Mouse (Mus musculus): Measurements from ENCODE around the gene Olfr110. TPM values are rescaled to one million over a fixed set of nuclear protein-coding genes. Genes with fewer than 3 reads are reported as not detected.
"Not testable (repeated sequence)": the region's sequence is repeated elsewhere in the genome, so short reads cannot be mapped to it uniquely, and the experiment has no call there.

The Olfr110 gene
- polyA plus RNA-seq (2015; fragmentation: Nextera tagmentation; extraction: Ambion mirVana), result not detected in 2 replicates

DNA sequence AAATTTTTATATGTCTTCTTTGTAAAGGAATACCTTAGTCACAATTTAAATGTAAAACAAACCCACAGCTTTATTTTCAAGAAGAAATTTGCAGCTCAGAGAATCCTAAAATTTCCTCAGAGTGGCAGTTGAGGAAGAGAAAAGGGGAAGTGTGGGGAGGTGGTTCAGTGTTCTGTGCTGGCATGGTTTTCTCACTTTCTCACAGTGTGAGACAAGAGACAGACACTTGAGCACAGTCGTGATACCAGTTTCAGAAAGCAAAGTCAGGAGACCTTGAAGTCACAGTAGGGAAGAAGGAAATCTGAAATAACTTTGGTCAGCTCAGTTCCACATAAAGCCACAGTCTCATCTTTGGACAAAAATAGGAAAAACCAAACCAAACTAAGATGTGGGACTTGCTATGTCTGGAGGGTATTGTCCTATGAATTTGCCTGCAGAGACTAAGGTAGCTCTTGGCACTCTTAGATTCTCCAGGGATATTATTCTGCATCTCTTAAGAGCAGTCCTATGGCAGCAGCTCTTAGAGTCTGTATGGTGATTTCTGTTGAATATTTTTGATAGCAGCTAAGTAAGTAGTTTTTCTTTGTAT, at the start of gene Olfr110:
Olfr110 (plus strand) TSS at position 539 of the 589 bp plus-strand sequence.
- Histone ChIP-seq H3K4me1 (ENCODE audit: control insufficient read depth, insufficient read depth, low read depth, low read length) (no peaks in the 10 kb centered on the region), H3K36me3 (ENCODE audit: control insufficient read depth, insufficient read depth, low read length) (no peaks in the 10 kb centered on the region), H3K4me3 (ENCODE audit: low read length) (no peak within 1 kb of the TSS), H3K4me2 (ENCODE audit: low read length) (no peak within 1 kb of the TSS), H3K27me3 (replicated peaks; ENCODE audit: control insufficient read depth, insufficient read depth, low read length) (no peaks in the 10 kb centered on the region), H3K9me3 (ENCODE audit: control insufficient read depth, low read length) (no peaks in the 10 kb centered on the region), H3K27ac (ENCODE audit: low read depth, low read length) (no peak within 1 kb of the TSS), H3K9ac (ENCODE audit: low read depth, low read length) (no peak within 1 kb of the TSS)
- WGBS, result 62% methylated on average over 1 of the region's 1 CpGs
- no peak for ATAC-seq

DNA sequence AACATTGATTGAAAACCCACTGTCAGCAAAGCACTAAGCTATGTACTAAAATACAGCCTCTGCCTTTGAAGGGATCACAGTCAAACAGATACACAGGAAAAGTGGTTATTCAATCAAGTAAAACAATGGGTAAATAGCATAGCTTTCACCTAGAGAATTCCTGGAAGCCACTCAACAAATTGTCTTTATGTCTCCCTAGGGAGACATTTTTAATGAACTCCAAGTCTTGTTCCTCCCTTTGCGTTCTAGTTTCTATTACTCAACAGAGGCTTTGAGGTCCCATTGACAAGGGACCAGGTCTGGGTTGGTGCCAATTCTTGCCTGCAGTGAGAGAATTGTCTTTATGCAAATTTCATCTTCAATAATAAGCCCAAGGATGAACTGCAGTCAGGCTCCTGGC, 47.1 kb upstream of the Olfr110 start, which contains the start of gene Olfr108:
Olfr108 (plus strand) TSS at position 301 of the 400 bp plus-strand sequence.
- H3K9ac ChIP-seq (ENCODE audit: low read depth, low read length), result no peak within 1 kb of the TSS
- 80% methylated on average over 1 of the region's 1 CpGs for WGBS
- H3K4me3 ChIP-seq (ENCODE audit: low read length), result no peak within 1 kb of the TSS
- no peaks in the 10 kb centered on the region for H3K9me3 ChIP-seq (ENCODE audit: control insufficient read depth, low read length)
- no peak within 1 kb of the TSS for H3K4me2 ChIP-seq (ENCODE audit: low read length)
- ATAC-seq, result no peak
- no peaks in the 10 kb centered on the region for H3K4me1 ChIP-seq (ENCODE audit: control insufficient read depth, insufficient read depth, low read depth, low read length)
- H3K27ac ChIP-seq (ENCODE audit: low read depth, low read length), result no peak within 1 kb of the TSS
- no peaks in the 10 kb centered on the region for H3K36me3 ChIP-seq (ENCODE audit: control insufficient read depth, insufficient read depth, low read length)
- H3K27me3 ChIP-seq (replicated peaks; ENCODE audit: control insufficient read depth, insufficient read depth, low read length), result no peaks in the 10 kb centered on the region

DNA sequence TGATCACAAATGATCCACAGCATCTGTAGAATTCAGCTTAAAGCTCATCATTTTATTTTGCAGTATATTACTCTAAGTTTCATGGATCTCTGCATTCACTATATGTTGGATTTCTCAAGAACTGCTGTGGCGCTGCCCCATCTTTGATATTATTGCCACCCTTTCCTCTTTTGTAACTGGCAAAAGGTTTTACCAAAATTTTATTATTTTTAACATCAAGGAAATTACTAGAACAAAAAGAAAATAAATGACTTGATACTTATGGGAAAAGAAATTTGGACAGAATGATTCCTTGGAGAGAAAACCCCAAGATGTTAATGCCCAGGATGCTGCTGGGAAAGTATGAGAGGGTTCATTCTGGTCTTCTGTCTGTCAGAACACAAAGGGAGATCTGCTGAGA, 33.7 kb upstream of the Olfr110 start, which contains the start of gene Olfr109:
Olfr109 (plus strand) TSS at position 301 of the 400 bp plus-strand sequence.
- WGBS, result 96% methylated on average over 1 of the region's 1 CpGs
- no peak for ATAC-seq
- H3K36me3 ChIP-seq (ENCODE audit: control insufficient read depth, insufficient read depth, low read length), result no peaks in the 10 kb centered on the region

DNA sequence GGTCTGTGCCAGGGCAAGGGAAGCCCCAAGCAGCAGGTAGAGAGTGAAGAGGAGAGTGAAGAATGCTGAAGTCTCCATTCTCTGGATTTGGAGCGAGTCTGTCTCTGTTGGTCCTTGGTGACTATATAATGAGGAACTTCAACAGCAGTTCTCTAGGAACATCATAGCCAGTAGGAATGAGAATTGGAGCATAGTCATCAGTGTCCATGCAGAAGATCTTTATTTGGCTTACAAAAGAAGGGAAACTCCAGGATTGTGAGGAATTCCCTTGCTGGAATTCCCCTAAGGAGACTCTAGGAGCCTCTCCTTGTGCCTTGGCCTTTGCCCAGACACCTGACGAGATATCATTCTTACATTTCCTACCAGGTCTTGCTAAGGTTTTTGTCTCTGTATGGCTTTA, 8.8 kb upstream of the Olfr110 start, which contains the start of gene H2-M2:
H2-M2 (minus strand) TSS at position 101 of the 400 bp plus-strand sequence.
- Histone ChIP-seq H3K4me1 (ENCODE audit: control insufficient read depth, insufficient read depth, low read depth, low read length) (no peaks in the 10 kb centered on the region), H3K36me3 (ENCODE audit: control insufficient read depth, insufficient read depth, low read length) (no peaks in the 10 kb centered on the region), H3K4me3 (ENCODE audit: low read length) (no peak within 1 kb of the TSS), H3K9ac (ENCODE audit: low read depth, low read length) (no peak within 1 kb of the TSS), H3K27me3 (replicated peaks; ENCODE audit: control insufficient read depth, insufficient read depth, low read length) (no peaks in the 10 kb centered on the region), H3K4me2 (ENCODE audit: low read length) (no peak within 1 kb of the TSS), H3K9me3 (ENCODE audit: control insufficient read depth, low read length) (no peaks in the 10 kb centered on the region; the same call in 1 of the 2 replicates), H3K27ac (ENCODE audit: low read depth, low read length) (no peak within 1 kb of the TSS)
- 67% methylated on average over 2 of the region's 2 CpGs for WGBS
- ATAC-seq, result no peak

More for the DNA sequence above, 33.7 kb upstream of the Olfr110 start, which contains the start of gene Olfr109:
- no peaks in the 10 kb centered on the region for H3K9me3 ChIP-seq (ENCODE audit: control insufficient read depth, low read length)
- no peaks in the 10 kb centered on the region for H3K27me3 ChIP-seq (replicated peaks; ENCODE audit: control insufficient read depth, insufficient read depth, low read length)
- no peak within 1 kb of the TSS for H3K27ac ChIP-seq (ENCODE audit: low read depth, low read length)
- no peaks in the 10 kb centered on the region for H3K4me1 ChIP-seq (ENCODE audit: control insufficient read depth, insufficient read depth, low read depth, low read length)
- no peak within 1 kb of the TSS for H3K4me3 ChIP-seq (ENCODE audit: low read length)
- H3K9ac ChIP-seq (ENCODE audit: low read depth, low read length), result no peak within 1 kb of the TSS
- H3K4me2 ChIP-seq (ENCODE audit: low read length), result no peak within 1 kb of the TSS

DNA sequence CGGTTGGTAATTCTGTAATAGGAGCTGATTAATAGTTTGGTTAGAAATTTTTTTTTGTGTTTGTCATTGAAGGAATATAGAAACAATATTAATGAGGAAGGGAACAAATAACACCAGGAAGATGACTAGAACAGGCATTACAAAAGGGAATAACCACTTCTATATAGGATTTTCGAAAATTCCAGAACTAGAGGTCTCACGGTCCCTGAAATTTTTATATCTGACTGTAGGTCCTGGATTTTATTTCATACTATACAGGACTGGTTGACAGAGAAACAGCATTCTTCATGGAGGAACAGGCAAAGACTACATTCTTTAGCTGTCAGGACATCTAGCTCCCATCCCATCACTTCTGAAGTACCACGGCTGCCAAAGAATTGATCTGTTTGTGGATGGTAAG, 15.5 kb downstream of the Olfr110 start, which contains the start of gene Olfr111:
Olfr111 (plus strand) TSS at position 301 of the 400 bp plus-strand sequence.
- WGBS, result 87% methylated on average over 4 of the region's 4 CpGs
- no peak for ATAC-seq

DNA sequence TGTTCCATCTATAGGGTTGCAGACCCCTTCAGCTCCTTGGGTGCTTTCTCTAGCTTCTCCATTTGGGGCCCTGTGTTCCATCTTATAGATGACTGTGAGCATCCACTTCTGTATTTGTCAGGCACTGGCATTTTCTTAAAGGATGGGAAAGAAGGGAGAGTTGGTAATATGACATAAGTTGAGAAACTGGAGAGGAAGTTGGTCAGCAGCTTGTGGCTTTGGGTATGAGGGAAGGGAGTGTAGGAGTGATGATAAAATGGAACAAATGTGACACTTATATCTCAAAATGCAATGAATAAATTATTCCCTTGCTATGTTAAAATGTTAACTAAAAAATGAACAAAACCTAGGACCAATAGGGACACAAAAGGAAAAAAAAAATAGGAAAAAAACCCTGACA, 32.3 kb downstream of the Olfr110 start:
- H3K36me3 ChIP-seq (ENCODE audit: control insufficient read depth, insufficient read depth, low read length); H3K4me1 ChIP-seq (ENCODE audit: control insufficient read depth, insufficient read depth, low read depth, low read length); H3K9me3 ChIP-seq (ENCODE audit: control insufficient read depth, low read length); H3K4me3 ChIP-seq (ENCODE audit: low read length); H3K27me3 ChIP-seq (replicated peaks; ENCODE audit: control insufficient read depth, insufficient read depth, low read length); H3K4me2 ChIP-seq (ENCODE audit: low read length); H3K27ac ChIP-seq (ENCODE audit: low read depth, low read length); H3K9ac ChIP-seq (ENCODE audit: low read depth, low read length); ATAC-seq: not testable (repeated sequence)

More for the DNA sequence above, 15.5 kb downstream of the Olfr110 start, which contains the start of gene Olfr111:
- Histone ChIP-seq H3K27me3 (replicated peaks; ENCODE audit: control insufficient read depth, insufficient read depth, low read length) (no peaks in the 10 kb centered on the region), H3K9ac (ENCODE audit: low read depth, low read length) (no peak within 1 kb of the TSS), H3K9me3 (ENCODE audit: control insufficient read depth, low read length) (no peaks in the 10 kb centered on the region), H3K4me3 (ENCODE audit: low read length) (no peak within 1 kb of the TSS), H3K4me1 (ENCODE audit: control insufficient read depth, insufficient read depth, low read depth, low read length) (no peaks in the 10 kb centered on the region), H3K27ac (ENCODE audit: low read depth, low read length) (no peak within 1 kb of the TSS), H3K36me3 (ENCODE audit: control insufficient read depth, insufficient read depth, low read length) (no peaks in the 10 kb centered on the region), H3K4me2 (ENCODE audit: low read length) (no peak within 1 kb of the TSS)

DNA sequence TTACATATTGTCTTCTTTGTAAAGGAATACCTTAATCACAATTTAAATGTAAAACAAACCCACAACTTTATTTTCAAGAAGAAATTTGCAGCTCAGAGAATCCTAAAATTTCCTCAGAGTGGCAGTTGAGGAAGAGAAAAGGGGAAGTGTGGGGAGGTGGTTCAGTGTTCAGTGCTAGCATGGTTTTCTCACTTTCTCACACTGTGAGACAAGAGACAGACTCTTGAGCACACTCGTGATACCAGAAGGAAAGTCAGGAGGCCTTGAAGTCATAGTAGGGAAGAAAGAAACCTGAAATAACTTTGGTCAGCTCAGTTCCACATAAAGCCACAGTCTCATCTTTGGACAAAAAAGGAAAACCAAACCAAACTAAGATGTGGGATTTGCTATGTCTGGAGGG, 33.2 kb downstream of the Olfr110 start:
- not testable (repeated sequence) for H3K4me2 ChIP-seq (ENCODE audit: low read length); H3K9me3 ChIP-seq (ENCODE audit: control insufficient read depth, low read length); ATAC-seq; H3K4me3 ChIP-seq (ENCODE audit: low read length); H3K36me3 ChIP-seq (ENCODE audit: control insufficient read depth, insufficient read depth, low read length); H3K9ac ChIP-seq (ENCODE audit: low read depth, low read length); H3K27me3 ChIP-seq (replicated peaks; ENCODE audit: control insufficient read depth, insufficient read depth, low read length); H3K4me1 ChIP-seq (ENCODE audit: control insufficient read depth, insufficient read depth, low read depth, low read length); H3K27ac ChIP-seq (ENCODE audit: low read depth, low read length)
- 74% methylated on average over 1 of the region's 1 CpGs for WGBS

DNA sequence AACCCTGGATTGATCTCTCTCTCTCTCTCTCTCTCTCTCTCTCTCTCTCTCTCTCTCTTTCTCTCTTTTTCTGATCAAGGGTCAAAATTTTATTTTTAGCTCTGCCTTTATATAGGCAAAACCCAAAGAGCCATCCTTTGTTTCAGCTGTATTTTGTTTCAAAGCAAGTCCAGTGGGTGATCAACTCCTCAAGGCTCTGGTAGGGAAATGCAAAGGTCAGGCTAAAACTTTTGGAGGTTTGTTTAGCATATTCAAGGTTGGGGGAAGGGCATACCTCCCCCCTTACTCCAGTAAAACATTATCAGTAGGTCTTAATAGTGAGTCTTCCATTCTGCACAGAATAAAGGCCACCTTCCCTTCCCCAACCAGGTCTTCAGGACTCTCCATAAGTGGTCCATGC, 42.9 kb downstream of the Olfr110 start:
- no peaks in the 10 kb centered on the region for H3K9me3 ChIP-seq (ENCODE audit: control insufficient read depth, low read length)
- H3K4me2 ChIP-seq (ENCODE audit: low read length), result no peak overlapping the region
- no peak overlapping the region for H3K4me3 ChIP-seq (ENCODE audit: low read length)
- no peak overlapping the region for H3K27ac ChIP-seq (ENCODE audit: low read depth, low read length)
- ATAC-seq, result no peak
- H3K27me3 ChIP-seq (replicated peaks; ENCODE audit: control insufficient read depth, insufficient read depth, low read length), result no peaks in the 10 kb centered on the region
- no peaks in the 10 kb centered on the region for H3K36me3 ChIP-seq (ENCODE audit: control insufficient read depth, insufficient read depth, low read length)
- no peaks in the 10 kb centered on the region for H3K4me1 ChIP-seq (ENCODE audit: control insufficient read depth, insufficient read depth, low read depth, low read length)
- H3K9ac ChIP-seq (ENCODE audit: low read depth, low read length), result no peak overlapping the region

DNA sequence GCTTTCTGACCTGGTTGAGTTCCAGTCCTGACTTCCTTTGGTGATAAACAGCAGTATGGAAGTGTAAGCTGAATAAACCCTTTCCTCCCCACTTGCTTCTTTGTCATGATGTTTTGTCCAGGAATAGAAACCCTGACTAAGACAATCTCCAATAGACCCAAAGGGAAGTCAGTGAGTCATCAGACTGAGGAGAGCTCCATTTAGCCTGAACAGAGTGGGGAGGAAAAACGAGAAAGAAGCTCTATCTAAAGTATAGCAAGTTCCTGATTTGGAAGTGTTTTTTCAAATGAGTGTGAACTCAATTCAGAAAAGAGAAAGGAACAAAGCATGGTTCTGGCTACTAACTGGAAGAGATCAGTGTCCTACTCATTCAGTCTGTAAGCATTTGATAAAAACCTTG, 46.1 kb downstream of the Olfr110 start:
- H3K27me3 ChIP-seq (replicated peaks; ENCODE audit: control insufficient read depth, insufficient read depth, low read length); ATAC-seq; H3K9me3 ChIP-seq (ENCODE audit: control insufficient read depth, low read length); H3K27ac ChIP-seq (ENCODE audit: low read depth, low read length); H3K36me3 ChIP-seq (ENCODE audit: control insufficient read depth, insufficient read depth, low read length); H3K4me1 ChIP-seq (ENCODE audit: control insufficient read depth, insufficient read depth, low read depth, low read length); H3K4me3 ChIP-seq (ENCODE audit: low read length); H3K9ac ChIP-seq (ENCODE audit: low read depth, low read length); H3K4me2 ChIP-seq (ENCODE audit: low read length): not testable (repeated sequence)
- 66% methylated on average over 1 of the region's 1 CpGs for WGBS

Data from hindbrain, embryonic 16.5 days (tissue).